Mouse (Mus musculus): ENCODE data around the gene Sdhb. TPM values are rescaled to one million over a fixed set of nuclear protein-coding genes. Genes with fewer than 3 reads are reported as not detected.

The Sdhb gene
- total and polyA plus RNA-seq, 3 experiments: 292 to 414 (median 342) TPM

- H3K27ac ChIP-seq (ENCODE audit: control insufficient read depth, low read depth, low read length): no peak overlapping the region
- TF ChIP-seq SMC3 (IDR thresholded peaks at IDR 0.05; ENCODE audit: low read depth, low read length) (no peak), GABPA (IDR thresholded peaks at IDR 0.05; ENCODE audit: low read depth, low read length) (no peak), CHD2 (IDR thresholded peaks at IDR 0.05; ENCODE audit: low read length) (no peak), SIN3A (IDR thresholded peaks at IDR 0.05; ENCODE audit: low read length) (no peak), MEF2A (IDR thresholded peaks at IDR 0.05; ENCODE audit: extremely low read depth, insufficient replicate concordance, low read depth, low read length, poor library complexity, severe bottlenecking) (no peak)
- no peaks in the 10 kb centered on the region for H3K27me3 ChIP-seq (ENCODE audit: control insufficient read depth in 1 of 2, insufficient read depth in 2 of 2, low read length in 2 of 2)
- DNase-seq (ENCODE audit: low read depth, low spot score): peak; percentile 45
- H3K4me1 ChIP-seq (ENCODE audit: control insufficient read depth in 1 of 2, insufficient read depth in 2 of 2, low read length in 2 of 2): peaks cover 3 to 17% of the 10 kb centered on the region in 2 experiments; a peak in 3 of 4 replicates
- no peak overlapping the region for H3K4me3 ChIP-seq (ENCODE audit: control insufficient read depth in 1 of 2, insufficient read depth in 1 of 2, low read depth in 2 of 2, low read length in 2 of 2)
- peaks cover 0 to 10% of the 10 kb centered on the region in 2 experiments; a peak in 2 of 4 replicates for H3K36me3 ChIP-seq (ENCODE audit: control insufficient read depth in 1 of 2, insufficient read depth in 2 of 2, low read length in 2 of 2)
- H3K9ac ChIP-seq (ENCODE audit: control insufficient read depth, low read depth, low read length, poor library complexity, severe bottlenecking): no peak overlapping the region
- peaks cover 8% of the 10 kb centered on the region for H3K79me2 ChIP-seq (ENCODE audit: control insufficient read depth, insufficient read depth, low read length, poor library complexity)
- no peaks in the 10 kb centered on the region for H3K9me3 ChIP-seq (replicated peaks; ENCODE audit: insufficient read depth, low read length)
Measured at GRCm38 (mm10) chr4:140988706-140989290, 27.8 kb downstream of the Sdhb start.

GRCm38 (mm10) chr4:140989447-140989846 lies 28.4 kb downstream of the Sdhb start:
- no peaks in the 10 kb centered on the region for H3K9me3 ChIP-seq (replicated peaks; ENCODE audit: insufficient read depth, low read length)

GRCm38 (mm10) chr4:140992215-140992614 lies 31.2 kb downstream of the Sdhb start:
- Histone ChIP-seq H3K27me3 (ENCODE audit: control insufficient read depth in 1 of 2, insufficient read depth in 2 of 2, low read length in 2 of 2) (no peaks in the 10 kb centered on the region), H3K4me1 (ENCODE audit: control insufficient read depth in 1 of 2, insufficient read depth in 2 of 2, low read length in 2 of 2) (peaks cover 3 to 17% of the 10 kb centered on the region in 2 experiments; a peak in 3 of 4 replicates), H3K9ac (ENCODE audit: control insufficient read depth, low read depth, low read length, poor library complexity, severe bottlenecking) (no peak overlapping the region), H3K36me3 (ENCODE audit: control insufficient read depth in 1 of 2, insufficient read depth in 2 of 2, low read length in 2 of 2) (peaks cover 0 to 10% of the 10 kb centered on the region in 2 experiments; a peak in 2 of 4 replicates), H3K9me3 (replicated peaks; ENCODE audit: insufficient read depth, low read length) (no peaks in the 10 kb centered on the region), H3K4me3 (ENCODE audit: control insufficient read depth in 1 of 2, insufficient read depth in 1 of 2, low read depth in 2 of 2, low read length in 2 of 2) (no peak overlapping the region), H3K79me2 (ENCODE audit: control insufficient read depth, insufficient read depth, low read length, poor library complexity) (peaks cover 4% of the 10 kb centered on the region), H3K27ac (ENCODE audit: control insufficient read depth, low read depth, low read length) (no peak overlapping the region)
- TF ChIP-seq ETS1 (IDR thresholded peaks at IDR 0.05; ENCODE audit: low read depth, low read length) (no peak), POLR2AphosphoS5 (IDR thresholded peaks at IDR 0.05; ENCODE audit: borderline replicate concordance, low read depth, low read length) (no peak), MYC (IDR thresholded peaks at IDR 0.05; ENCODE audit: low read depth, low read length) (no peak), NELFE (IDR thresholded peaks at IDR 0.05; ENCODE audit: low read depth, low read length) (no peak), TCF12 (IDR thresholded peaks at IDR 0.05; ENCODE audit: low read depth, low read length) (no peak), RAD21 (IDR thresholded peaks at IDR 0.05; ENCODE audit: low read depth, low read length) (no peak), CHD1 (IDR thresholded peaks at IDR 0.05; ENCODE audit: low read depth, low read length) (no peak)
- DNase-seq (ENCODE audit: low read depth, low spot score): no peak

More at GRCm38 (mm10) chr4:140989447-140989846, 28.4 kb downstream of the Sdhb start:
- Histone ChIP-seq H3K27ac (ENCODE audit: control insufficient read depth, low read depth, low read length) (no peak overlapping the region), H3K4me1 (ENCODE audit: control insufficient read depth in 1 of 2, insufficient read depth in 2 of 2, low read length in 2 of 2) (peaks cover 3 to 17% of the 10 kb centered on the region in 2 experiments; a peak in 3 of 4 replicates), H3K27me3 (ENCODE audit: control insufficient read depth in 1 of 2, insufficient read depth in 2 of 2, low read length in 2 of 2) (no peaks in the 10 kb centered on the region), H3K9ac (ENCODE audit: control insufficient read depth, low read depth, low read length, poor library complexity, severe bottlenecking) (no peak overlapping the region), H3K36me3 (ENCODE audit: control insufficient read depth in 1 of 2, insufficient read depth in 2 of 2, low read length in 2 of 2) (peaks cover 0 to 10% of the 10 kb centered on the region in 2 experiments; a peak in 2 of 4 replicates), H3K79me2 (ENCODE audit: control insufficient read depth, insufficient read depth, low read length, poor library complexity) (peaks cover 8% of the 10 kb centered on the region), H3K4me3 (ENCODE audit: control insufficient read depth in 1 of 2, insufficient read depth in 1 of 2, low read depth in 2 of 2, low read length in 2 of 2) (no peak overlapping the region)
- no peak for DNase-seq (ENCODE audit: low read depth, low spot score)
- TF ChIP-seq ZKSCAN1 (IDR thresholded peaks at IDR 0.05; ENCODE audit: low read depth, low read length) (no peak), USF2 (IDR thresholded peaks at IDR 0.05; ENCODE audit: borderline replicate concordance in 1 of 2, insufficient read depth in 1 of 2, low read depth in 1 of 2, low read length in 2 of 2) (no peak), CTCF (IDR thresholded peaks at IDR 0.05 in 2 of 3, conservative IDR thresholded peaks at IDR 0.05 in 1 of 3; ENCODE audit: control insufficient read depth in 1 of 3, insufficient read depth in 1 of 3, low read depth in 2 of 3, low read length in 3 of 3, poor library complexity in 1 of 3, severe bottlenecking in 1 of 3) (no peak), MYC (IDR thresholded peaks at IDR 0.05; ENCODE audit: low read depth, low read length) (no peak), E2F4 (IDR thresholded peaks at IDR 0.05; ENCODE audit: borderline replicate concordance, low read depth, low read length) (no peak), CHD1 (IDR thresholded peaks at IDR 0.05; ENCODE audit: low read depth, low read length) (no peak), ELF1 (IDR thresholded peaks at IDR 0.05; ENCODE audit: low read depth, low read length) (no peak), JUND (IDR thresholded peaks at IDR 0.05; ENCODE audit: low read depth, low read length) (no peak), RAD21 (IDR thresholded peaks at IDR 0.05; ENCODE audit: low read depth, low read length) (no peak)
